Mouse (Mus musculus) bone marrow, adult 2 months (tissue): ENCODE measurements around the gene Sntb2.

ENCODE experiments used
- CTCF ChIP-seq: fragments of 200-500 bp; IDR thresholded peaks from 2 replicates; pipeline ENCODE4 v1.5.1; 2011; ENCODE audit warnings: low read length, control low read depth; ENCODE audit not compliant: control insufficient read depth, insufficient read depth
- POLR2A ChIP-seq: fragments of 200-500 bp; IDR thresholded peaks from 2 replicates; pipeline ENCODE4 v1.6.1; 2011; ENCODE audit warnings: low read depth, mild to moderate bottlenecking, control low read depth, low read length, borderline replicate concordance; ENCODE audit not compliant: control insufficient read depth

DNA sequence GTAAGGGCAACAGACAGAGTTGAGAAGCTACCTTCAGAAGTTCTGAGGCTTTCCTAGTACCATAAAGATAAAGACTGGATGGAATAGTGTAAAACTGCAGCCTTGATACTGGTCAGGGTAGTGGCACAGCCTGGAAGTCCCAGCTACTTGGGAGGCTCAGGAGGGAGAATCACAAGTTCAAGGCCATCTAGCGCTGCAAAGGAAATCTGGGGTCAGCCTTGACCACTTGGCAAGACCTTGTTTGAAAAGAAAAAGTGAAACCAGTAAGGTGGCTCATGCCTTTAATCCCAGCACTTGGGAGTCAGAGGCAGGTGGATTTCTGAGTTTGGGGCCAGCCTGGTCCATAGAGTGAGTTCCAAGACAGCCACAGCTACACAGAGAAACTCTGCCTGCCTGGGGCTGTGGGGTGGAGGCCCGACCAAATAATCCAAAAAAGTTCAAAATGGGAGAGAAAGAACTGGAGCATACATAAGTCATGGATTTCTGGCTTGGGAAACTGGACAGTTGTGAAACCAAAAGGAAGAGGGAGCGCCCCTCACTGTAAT is 8.4 kb downstream of the Sntb2 start:
- TF ChIP-seq POLR2A (no peak), CTCF (no peak)
